Mouse (Mus musculus) retina, embryonic 14.5 days (tissue): ENCODE data around the gene Rnf167.

Source experiments
- DNase-seq: peaks from one replicate; pipeline ENCODE4 v3.0.0-alpha.2; 2015; ENCODE audit warnings: low spot score

Rnf167 gene

GRCm38 (mm10) chr11:70646691-70647650 lies at the start of gene Rnf167, which contains the start of gene Slc25a11:
Rnf167 (plus strand) TSS chr11:70647235.
Slc25a11 (minus strand) TSS chr11:70647479.
- peak; percentile 100 for DNase-seq

- DNase-seq = no peak
Measured at GRCm38 (mm10) chr11:70597301-70597700, 49.7 kb upstream of the Rnf167 start.

- DNase-seq = no peak
Measured at GRCm38 (mm10) chr11:70598451-70598953, 48.5 kb upstream of the Rnf167 start.

DNA sequence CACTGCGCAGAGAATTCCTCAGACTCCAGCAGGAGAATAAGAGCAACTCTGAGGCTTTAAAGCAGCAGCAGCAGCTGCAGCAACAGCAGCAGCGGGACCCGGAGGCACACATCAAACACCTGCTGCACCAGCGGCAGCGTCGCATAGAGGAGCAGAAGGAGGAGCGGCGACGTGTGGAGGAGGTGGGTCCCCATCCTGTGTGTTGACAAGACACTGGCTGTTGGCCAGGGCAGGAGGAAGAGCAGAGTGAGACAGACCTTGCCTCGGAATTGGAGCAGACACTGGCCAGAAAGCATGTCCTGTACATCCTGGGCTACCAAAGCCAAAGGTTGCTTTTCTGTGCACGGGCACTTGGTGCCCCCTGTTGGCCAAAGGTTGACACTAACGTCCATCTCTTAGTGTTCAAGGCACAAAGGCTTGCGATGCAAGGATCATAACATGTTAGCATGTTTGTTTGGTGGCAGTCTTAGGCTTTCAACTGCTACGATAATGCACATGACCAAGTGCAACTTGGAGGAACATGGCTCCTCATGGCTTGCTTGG lies 41.9 kb upstream of the Rnf167 start:
- DNase-seq = peak; percentile 87

- no peak for DNase-seq
Measured at GRCm38 (mm10) chr11:70606717-70607116, 40.3 kb upstream of the Rnf167 start.

- DNase-seq = no peak
Measured at GRCm38 (mm10) chr11:70607611-70608010, 39.4 kb upstream of the Rnf167 start.

GRCm38 (mm10) chr11:70608381-70609066 lies 38.5 kb upstream of the Rnf167 start:
- DNase-seq = peak; percentile 26

GRCm38 (mm10) chr11:70610752-70611151 lies 36.3 kb upstream of the Rnf167 start:
- DNase-seq = no peak

DNA sequence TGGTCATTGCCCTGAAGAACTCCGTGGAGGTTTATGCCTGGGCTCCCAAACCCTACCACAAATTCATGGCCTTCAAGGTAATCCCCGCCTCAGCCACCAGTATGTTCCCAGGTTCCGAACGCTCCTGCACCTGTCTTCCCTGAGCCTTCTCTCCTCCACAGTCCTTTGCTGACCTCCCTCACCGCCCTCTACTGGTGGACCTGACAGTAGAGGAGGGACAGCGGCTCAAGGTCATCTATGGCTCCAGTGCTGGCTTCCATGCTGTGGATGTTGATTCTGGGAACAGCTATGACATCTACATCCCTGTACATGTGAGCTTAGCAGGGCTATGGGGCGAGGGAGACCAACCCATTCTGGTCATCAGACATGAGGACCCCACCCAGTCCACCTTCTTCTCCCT lies 34.5 kb upstream of the Rnf167 start:
- DNase-seq = no peak

GRCm38 (mm10) chr11:70615074-70615473 lies 32.0 kb upstream of the Rnf167 start:
- peak; percentile 65 for DNase-seq

DNA sequence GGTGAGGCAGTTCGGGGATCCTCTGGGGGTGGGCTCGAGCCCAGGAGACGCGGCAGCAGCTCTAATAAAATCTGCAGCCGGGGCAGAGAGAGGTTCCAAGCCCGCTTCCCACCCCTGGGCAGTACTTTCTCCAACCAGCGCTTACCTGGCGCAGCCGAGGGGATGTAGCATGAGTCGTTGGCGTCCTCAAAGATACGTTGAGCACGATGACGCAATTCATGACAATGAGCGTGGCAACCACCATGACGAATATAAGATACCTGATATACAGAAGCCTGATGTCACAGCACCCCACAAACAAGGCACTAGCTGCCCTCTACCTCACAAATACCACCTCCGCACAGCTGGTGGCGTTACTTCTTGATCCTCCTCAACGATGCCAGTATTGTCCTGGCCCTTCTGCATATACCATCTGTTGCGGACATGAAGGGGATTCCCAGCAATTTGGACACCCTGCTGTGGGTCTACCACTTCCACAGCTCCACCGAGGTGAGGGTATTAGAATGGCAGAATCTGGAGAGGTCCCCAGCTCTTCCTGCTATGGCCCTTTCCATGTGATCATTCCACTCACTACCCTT lies 31.4 kb upstream of the Rnf167 start, which contains the start of gene 4930544D05Rik:
Gene 4930544D05Rik (plus strand): TSS at position 333 of the 578 bp plus-strand sequence.
- no peak for DNase-seq

- DNase-seq = no peak
Measured at GRCm38 (mm10) chr11:70619101-70619500, 27.9 kb upstream of the Rnf167 start, which contains the start of gene Chrne. Chrne (minus strand) TSS chr11:70619216.

- DNase-seq = no peak
Measured at GRCm38 (mm10) chr11:70621972-70622814, 24.8 kb upstream of the Rnf167 start.

- DNase-seq = no peak
Measured at GRCm38 (mm10) chr11:70623053-70623742, 23.8 kb upstream of the Rnf167 start.

- DNase-seq = peak; percentile 74
Measured at GRCm38 (mm10) chr11:70625473-70625872, 21.6 kb upstream of the Rnf167 start.

DNA sequence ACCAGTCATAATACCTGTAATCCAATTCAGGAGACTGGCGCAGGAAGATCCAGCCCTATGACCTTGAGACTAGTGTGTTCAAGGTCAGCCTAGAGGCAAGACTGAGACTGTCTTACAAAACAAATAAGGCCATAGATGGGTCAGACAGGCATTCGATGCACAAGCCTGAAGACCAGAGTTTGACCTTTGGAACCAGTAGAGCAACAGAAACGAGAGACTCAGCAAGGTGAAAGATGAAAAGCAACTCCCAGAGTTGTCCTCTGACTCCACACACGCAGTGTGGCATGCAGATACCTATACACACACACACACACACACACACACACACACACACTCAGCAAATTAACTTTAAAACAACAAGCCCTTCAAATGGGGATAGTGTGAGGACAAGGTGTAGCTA lies 20.2 kb upstream of the Rnf167 start:
- no peak for DNase-seq

- DNase-seq = no peak
Measured at GRCm38 (mm10) chr11:70628431-70628830, 18.6 kb upstream of the Rnf167 start.

DNA sequence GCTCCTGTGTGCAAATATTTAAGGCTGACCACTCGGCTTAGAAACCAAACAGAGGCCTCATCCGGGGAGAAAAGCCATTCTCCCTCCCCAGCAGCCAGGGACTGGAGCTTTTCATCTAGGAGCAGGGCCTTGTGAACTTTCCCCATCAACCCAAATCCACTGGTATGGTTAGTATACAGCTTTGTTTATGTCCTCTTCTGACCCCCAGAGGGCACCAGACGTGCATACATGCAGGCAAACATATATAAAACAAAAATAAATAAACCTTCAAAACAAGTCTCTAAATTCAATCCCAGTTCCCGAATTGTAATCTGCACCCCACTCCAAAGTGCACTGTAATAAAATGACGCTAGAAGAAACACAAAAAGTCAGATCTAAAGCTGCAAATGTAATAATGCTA lies 17.5 kb upstream of the Rnf167 start:
- peak; percentile 47 for DNase-seq

DNA sequence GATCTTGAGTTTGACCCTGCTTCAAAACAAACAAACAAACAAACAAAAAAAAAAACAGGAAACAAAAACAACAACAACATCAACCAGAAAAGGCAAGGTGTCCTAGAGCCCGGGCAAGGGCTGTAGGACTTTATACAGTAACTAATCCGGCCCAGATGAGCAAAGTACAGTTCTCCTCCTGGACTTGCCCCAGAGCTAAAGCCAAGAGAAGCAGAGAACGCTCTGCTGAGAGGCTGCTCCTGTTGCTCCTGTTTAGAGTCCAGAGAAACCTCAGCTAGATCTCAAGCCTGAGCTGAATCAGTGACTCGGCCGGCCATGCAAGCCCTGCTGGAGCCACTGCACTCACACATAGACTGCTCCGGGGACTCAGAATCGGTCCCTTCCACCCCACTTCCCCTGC lies 16.9 kb upstream of the Rnf167 start:
- no peak for DNase-seq

GRCm38 (mm10) chr11:70635601-70636000 lies 11.4 kb upstream of the Rnf167 start:
- no peak for DNase-seq
